ENCODE assay signal across 10 mouse cellular contexts in the genomic region with DNA sequence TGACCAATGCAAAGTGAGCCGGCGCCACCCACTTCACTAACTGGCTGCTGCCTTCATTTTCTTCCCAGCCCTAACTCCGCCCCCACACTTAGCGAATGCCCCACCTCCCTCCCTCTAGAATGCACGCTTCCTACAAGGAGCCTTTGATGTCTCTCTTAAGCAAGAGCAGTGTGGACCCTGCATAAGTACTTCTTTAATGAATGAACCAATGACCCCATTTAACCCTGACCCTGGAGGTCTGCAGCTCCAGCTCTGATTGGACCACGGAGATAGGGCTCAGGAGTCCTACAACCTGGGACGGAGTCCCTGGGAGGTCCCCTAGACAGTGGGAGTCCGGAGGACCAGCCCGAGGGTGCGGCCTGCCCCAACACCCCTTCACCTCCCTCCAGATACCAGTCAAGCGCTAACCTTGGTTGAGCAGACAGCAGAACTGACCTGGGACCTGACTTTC.
DNase-seq lines count a peak whose midpoint lies in the region; ATAC-seq lines count a peak whose summit lies in the region.
"Had no signal": no experiment of that assay in that cellular context is flagged by ENCODE, and none has a peak within 500 bp of the region (broad histone marks: within the 10 kb centered on the region; RNA-seq: fewer than 3 reads in every experiment).

No protein-coding gene starts in this region.

- peak; percentile 35 for DNase-seq in midbrain, embryonic 10.5 days (ENCODE audit: low spot score)
- DNase-seq in limb, embryonic 11.5 days (ENCODE audit: low spot score), result peak; percentile 76
- peak; percentile 53 for DNase-seq in thymus, postnatal 25 days
- DNase-seq in natural killer cell, adult 2 months (ENCODE audit: low spot score in 2 of 2), result no peak
- DNase-seq in adrenal gland, adult 2 months, result no peak
- DNase-seq: cerebellum, adult 2 months had no signal

- H3K4me1 ChIP-seq in forebrain, embryonic 12.5 days, result peaks cover 14% of the 10 kb centered on the region
- 0 out of 2 replicates have a peak, but pooled peaks cover 3% of the 10 kb centered on the region for H3K4me1 ChIP-seq in forebrain, embryonic 16.5 days (replicated peaks; ENCODE audit: control insufficient read depth, insufficient read depth, low read length)
- H3K4me1 ChIP-seq in midbrain, embryonic 10.5 days, result peaks cover 24% of the 10 kb centered on the region
- H3K4me1 ChIP-seq in midbrain, embryonic 15.5 days, result no peaks in the 10 kb centered on the region
- peaks cover 10% of the 10 kb centered on the region for H3K4me1 ChIP-seq in limb, embryonic 11.5 days (ENCODE audit: control insufficient read depth, insufficient read depth, low read length)

- 6% methylated on average over 11 of the region's 11 CpGs for WGBS in forebrain, embryonic 12.5 days
- 17% methylated on average over 11 of the region's 11 CpGs for WGBS in forebrain, embryonic 16.5 days
- WGBS in midbrain, embryonic 10.5 days, result 5% methylated on average over 11 of the region's 11 CpGs
- 6% methylated on average over 11 of the region's 11 CpGs for WGBS in midbrain, embryonic 15.5 days
- WGBS in limb, embryonic 11.5 days, result under 1% methylated on average over 11 of the region's 11 CpGs

- no peaks in the 10 kb centered on the region for H3K36me3 ChIP-seq in forebrain, embryonic 12.5 days (replicated peaks)
- no peaks in the 10 kb centered on the region for H3K36me3 ChIP-seq in forebrain, embryonic 16.5 days (ENCODE audit: control insufficient read depth, insufficient read depth)
- H3K36me3 ChIP-seq in midbrain, embryonic 10.5 days, result no peaks in the 10 kb centered on the region
- no peaks in the 10 kb centered on the region for H3K36me3 ChIP-seq in midbrain, embryonic 15.5 days (replicated peaks)
- no peaks in the 10 kb centered on the region for H3K36me3 ChIP-seq in limb, embryonic 11.5 days (ENCODE audit: control insufficient read depth, insufficient read depth, low read length)

- no peaks in the 10 kb centered on the region for H3K9me3 ChIP-seq in forebrain, embryonic 12.5 days
- H3K9me3 ChIP-seq in forebrain, embryonic 16.5 days (ENCODE audit: control insufficient read depth, low read length), result no peaks in the 10 kb centered on the region
- no peaks in the 10 kb centered on the region; the same call in 1 of the 2 replicates for H3K9me3 ChIP-seq in midbrain, embryonic 10.5 days (replicated peaks)
- no peaks in the 10 kb centered on the region for H3K9me3 ChIP-seq in midbrain, embryonic 15.5 days
- H3K9me3 ChIP-seq in limb, embryonic 11.5 days (ENCODE audit: control insufficient read depth, low read length), result no peaks in the 10 kb centered on the region

- H3K27ac ChIP-seq in forebrain, embryonic 12.5 days, result no peak overlapping the region
- no peak overlapping the region for H3K27ac ChIP-seq in forebrain, embryonic 16.5 days (ENCODE audit: low read length)
- H3K27ac ChIP-seq in midbrain, embryonic 10.5 days (replicated peaks), result no peak overlapping the region
- no peak overlapping the region for H3K27ac ChIP-seq in midbrain, embryonic 15.5 days
- peak overlapping the region; percentile 16; the same call in 1 of the 2 replicates for H3K27ac ChIP-seq in limb, embryonic 11.5 days (replicated peaks; ENCODE audit: low read depth, low read length)

- no peak overlapping the region for H3K4me3 ChIP-seq in forebrain, embryonic 12.5 days (replicated peaks)
- H3K4me3 ChIP-seq in forebrain, embryonic 16.5 days (replicated peaks; ENCODE audit: low read length), result no peak overlapping the region
- peak overlapping the region; percentile 20; the same call in 1 of the 2 replicates for H3K4me3 ChIP-seq in midbrain, embryonic 10.5 days
- no peak overlapping the region for H3K4me3 ChIP-seq in midbrain, embryonic 15.5 days
- no peak overlapping the region for H3K4me3 ChIP-seq in limb, embryonic 11.5 days (ENCODE audit: low read depth, low read length)
- H3K4me3 ChIP-seq: myocyte had no signal

- H3K9ac ChIP-seq in forebrain, embryonic 12.5 days, result no peak overlapping the region
- H3K9ac ChIP-seq in forebrain, embryonic 16.5 days (replicated peaks; ENCODE audit: low read depth, low read length), result no peak overlapping the region
- no peak overlapping the region for H3K9ac ChIP-seq in midbrain, embryonic 15.5 days
- no peak overlapping the region for H3K9ac ChIP-seq in limb, embryonic 11.5 days (ENCODE audit: low read length)

- peaks cover 85% of the 10 kb centered on the region for H3K27me3 ChIP-seq in forebrain, embryonic 12.5 days
- H3K27me3 ChIP-seq in forebrain, embryonic 16.5 days (replicated peaks; ENCODE audit: control insufficient read depth, insufficient read depth, low read length), result peaks cover 3% of the 10 kb centered on the region; the same call in 1 of the 2 replicates
- H3K27me3 ChIP-seq in midbrain, embryonic 10.5 days (ENCODE audit: low read depth, poor library complexity, severe bottlenecking), result peaks cover 94% of the 10 kb centered on the region
- H3K27me3 ChIP-seq in midbrain, embryonic 15.5 days (replicated peaks), result peaks cover 78% of the 10 kb centered on the region
- no peaks in the 10 kb centered on the region for H3K27me3 ChIP-seq in limb, embryonic 11.5 days (ENCODE audit: control insufficient read depth, insufficient read depth, low read length)

- no peak overlapping the region for H3K4me2 ChIP-seq in forebrain, embryonic 12.5 days
- H3K4me2 ChIP-seq in forebrain, embryonic 16.5 days (ENCODE audit: low read length), result no peak overlapping the region
- no peak overlapping the region for H3K4me2 ChIP-seq in midbrain, embryonic 15.5 days
- H3K4me2 ChIP-seq in limb, embryonic 11.5 days (ENCODE audit: low read depth, severe bottlenecking), result peak overlapping the region; percentile 27; the same call in 1 of the 2 replicates

- ATAC-seq in forebrain, embryonic 12.5 days (ENCODE audit: low FRiP score), result peak; percentile 59
- no peak for ATAC-seq in forebrain, embryonic 16.5 days
- ATAC-seq in midbrain, embryonic 15.5 days (replicated peaks), result no peak
- peak; percentile 70 for ATAC-seq in limb, embryonic 11.5 days (ENCODE audit: insufficient number of reproducible peaks, low FRiP score, low TSS enrichment, low read depth)

Comparison
In these comparisons a context has a peak if more than half of its experiments do, and no peak if none do; other contexts are left out.
1. ATAC-seq: peak in forebrain, embryonic 12.5 days (single experiment) and limb, embryonic 11.5 days (single experiment); none in forebrain, embryonic 16.5 days (single experiment) and midbrain, embryonic 15.5 days (single experiment).
2. DNase-seq: peak in midbrain, embryonic 10.5 days (single experiment), limb, embryonic 11.5 days (single experiment) and thymus, postnatal 25 days (single experiment); none in natural killer cell, adult 2 months (0 of 2) and adrenal gland, adult 2 months (single experiment).